In the genomic region with DNA sequence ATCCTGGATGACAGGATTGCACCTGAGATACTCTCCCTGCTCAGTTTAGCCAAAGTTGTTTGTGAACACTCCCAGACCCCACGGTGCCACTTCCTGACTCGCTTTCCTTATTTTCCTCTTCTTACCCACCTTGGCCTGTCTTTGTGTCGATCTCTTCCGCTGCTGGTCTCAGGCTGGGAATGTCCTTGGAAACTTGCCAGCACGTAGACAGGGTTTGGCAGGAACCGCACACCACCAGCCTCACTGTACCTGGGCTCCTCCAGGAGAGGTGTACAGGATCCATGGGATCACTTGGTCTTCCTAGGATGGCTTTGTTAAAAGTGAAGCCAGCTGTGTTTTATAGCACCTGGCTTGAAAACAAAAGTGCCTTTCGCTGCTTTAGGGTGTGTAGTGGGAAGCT, we compare ENCODE assay signal across 25 mouse cellular contexts. TPM values are rescaled to one million over a fixed set of nuclear protein-coding genes. Genes with fewer than 3 reads are reported as not detected.
DNase-seq lines count a peak whose midpoint lies in the region; ATAC-seq and TF ChIP-seq lines count a peak whose summit lies in the region.
"Had no signal": no experiment of that assay in that cellular context is flagged by ENCODE, and none has a peak within 500 bp of the region (broad histone marks: within the 10 kb centered on the region; RNA-seq: fewer than 3 reads in every experiment).

No protein-coding gene starts in this region.

- peak; percentile 36; the same call in 1 of the 2 replicates for ATAC-seq in heart, postnatal 0 days (ENCODE audit: insufficient read depth, low read depth)
- ATAC-seq: activated CD4-positive, CD25-positive, alpha-beta regulatory T cell, adult 4 months; forebrain, embryonic 16.5 days; inflammation-experienced regulatory T-cells, adult 6 months had no signal

- no peak for TF ChIP-seq EP300 in heart, postnatal 0 days (IDR thresholded peaks at IDR 0.05; ENCODE audit: low read depth)

- H3K27me3 ChIP-seq in heart, postnatal 0 days (ENCODE audit: control insufficient read depth, insufficient read depth, low read length), result no peaks in the 10 kb centered on the region
- H3K27me3 ChIP-seq: kidney, embryonic 15.5 days; limb, embryonic 13.5 days; liver, embryonic 13.5 days; midbrain, embryonic 12.5 days had no signal

- H3K4me1 ChIP-seq in heart, postnatal 0 days (ENCODE audit: control insufficient read depth, insufficient read depth), result peaks cover 4% of the 10 kb centered on the region; the same call in 1 of the 2 replicates
- H3K4me1 ChIP-seq: forebrain, embryonic 10.5 days; kidney, embryonic 15.5 days; limb, embryonic 13.5 days; liver, embryonic 13.5 days; midbrain, embryonic 12.5 days had no signal

- intact Hi-C loops in heart, postnatal 25 days (cut with DNase I), result no loop called here

- H3K4me2 ChIP-seq in heart, postnatal 0 days (ENCODE audit: low read depth, low read length), result no peak overlapping the region
- H3K4me2 ChIP-seq: hindbrain, embryonic 14.5 days; kidney, embryonic 15.5 days; limb, embryonic 13.5 days; liver, embryonic 13.5 days; midbrain, embryonic 12.5 days had no signal

- no peak overlapping the region for H3K27ac ChIP-seq in heart, postnatal 0 days (ENCODE audit: low read depth)
- H3K27ac ChIP-seq: forebrain, embryonic 10.5 days; hindbrain, embryonic 14.5 days; kidney, embryonic 15.5 days; limb, embryonic 13.5 days; liver, embryonic 13.5 days; midbrain, embryonic 12.5 days had no signal

- H3K36me3 ChIP-seq in heart, postnatal 0 days (replicated peaks; ENCODE audit: control insufficient read depth, insufficient read depth, low read length), result peaks cover 85% of the 10 kb centered on the region

- TF ChIP-seq CTCF in heart, postnatal 0 days (IDR thresholded peaks at IDR 0.05; ENCODE audit: low read depth), result no peak

- H3K9me3 ChIP-seq in heart, postnatal 0 days (replicated peaks; ENCODE audit: control insufficient read depth, low read length), result no peaks in the 10 kb centered on the region
- H3K9me3 ChIP-seq: forebrain, embryonic 10.5 days; kidney, embryonic 15.5 days; limb, embryonic 13.5 days; liver, embryonic 13.5 days; midbrain, embryonic 12.5 days had no signal

- DNase-seq in adrenal gland, adult 2 months, result peak; percentile 46
- DNase-seq in adrenal gland, adult 18-20 months (ENCODE audit: low spot score in 2 of 2), result no peak
- DNase-seq in cerebellum, postnatal 36 days, result peak; percentile 24 to 31
- DNase-seq in cerebellum, adult 9-10 months, result no peak
- no peak for DNase-seq in heart, postnatal 0 days (ENCODE audit: low spot score)
- no peak for DNase-seq in heart, postnatal 25 days (ENCODE audit: low spot score)
- DNase-seq in brain, adult 2 months (ENCODE audit: low read depth, low spot score), result peak; percentile 33
- DNase-seq in retina, postnatal 1 day, result no peak
- DNase-seq: adrenal gland, postnatal 36 days; gastrocnemius, postnatal 25 days; heart, postnatal 14 days; layer of hippocampus, postnatal 36 days; liver, embryonic 13.5 days; lung, adult 2 months; lung, postnatal 14 days; right cerebral cortex, postnatal 14 days had no signal

- H3K9ac ChIP-seq in heart, postnatal 0 days (replicated peaks; ENCODE audit: low read depth, low read length), result no peak overlapping the region
- H3K9ac ChIP-seq: hindbrain, embryonic 14.5 days; kidney, embryonic 15.5 days; limb, embryonic 13.5 days; liver, embryonic 13.5 days; midbrain, embryonic 12.5 days had no signal

- H3K4me3 ChIP-seq in heart, postnatal 0 days (ENCODE audit: low read depth, low read length), result no peak overlapping the region
- H3K4me3 ChIP-seq: forebrain, embryonic 10.5 days; kidney, embryonic 15.5 days; limb, embryonic 13.5 days; liver, embryonic 13.5 days; midbrain, embryonic 12.5 days had no signal

- 41% methylated on average over 7 of the region's 7 CpGs for WGBS in heart, postnatal 0 days

RNA-seq across cellular contexts. Expression of a gene that starts 19.4 kb away (rescaled TPM):
- 100 to 1,000 TPM; 121 to 162 TPM for total RNA-seq in adrenal gland, adult 2 months (2021)
- polyA plus RNA-seq in adrenal gland, adult 2 months (2012; rRNA removed), result 63.3 and 69.8 TPM in 2 replicates
- total RNA-seq in adrenal gland, adult 18-20 months (2021), result 100 to 1,000 TPM; 144 to 147 TPM
- 60.9 and 65.8 TPM in 2 replicates for total RNA-seq in heart, postnatal 0 days (2014; rRNA removed; ENCODE audit: low replicate concordance)
- polyA plus RNA-seq in heart, postnatal 0 days (2015; fragmentation: Nextera tagmentation; extraction: Ambion mirVana), result 22.8 and 23.7 TPM in 2 replicates
- total RNA-seq in heart, postnatal 25 days (2021), result 10 to 100 TPM; 43.1 to 43.5 TPM

RNA-seq across cellular contexts. Expression of a gene that starts 19.5 kb away (rescaled TPM):
- total RNA-seq in adrenal gland, adult 2 months (2021), result 100 to 1,000 TPM; 103 to 107 TPM
- 328 and 381 TPM in 2 replicates for polyA plus RNA-seq in adrenal gland, adult 2 months (2012; rRNA removed)
- total RNA-seq in adrenal gland, adult 18-20 months (2021), result 100 to 1,000 TPM in 1 of 2 experiments, 10 to 100 TPM in 1; 97.4 to 112 TPM
- total RNA-seq in heart, postnatal 0 days (2014; rRNA removed; ENCODE audit: low replicate concordance), result 104 and 112 TPM in 2 replicates
- 52.0 and 54.4 TPM in 2 replicates for polyA plus RNA-seq in heart, postnatal 0 days (2015; fragmentation: Nextera tagmentation; extraction: Ambion mirVana)
- total RNA-seq in heart, postnatal 25 days (2021), result 10 to 100 TPM; 51.9 to 55.9 TPM

RNA-seq across cellular contexts. Expression of a gene that starts 30.8 kb away (rescaled TPM):
- total RNA-seq in adrenal gland, adult 2 months (2021), result 10 to 100 TPM in 1 of 2 experiments, 1 to 10 TPM in 1; 2.8 to 23.9 TPM
- 5.8 and 6.9 TPM in 2 replicates for polyA plus RNA-seq in adrenal gland, adult 2 months (2012; rRNA removed)
- total RNA-seq in adrenal gland, adult 18-20 months (2021), result 10 to 100 TPM in 1 of 2 experiments, 1 to 10 TPM in 1; 4.9 to 12.4 TPM
- 0.39 TPM in 1 of 2 replicates, not detected in the other for total RNA-seq in heart, postnatal 0 days (2014; rRNA removed; ENCODE audit: low replicate concordance)
- 2.5 and 2.6 TPM in 2 replicates for polyA plus RNA-seq in heart, postnatal 0 days (2015; fragmentation: Nextera tagmentation; extraction: Ambion mirVana)
- 1 to 10 TPM; 2.2 to 3.0 TPM for total RNA-seq in heart, postnatal 25 days (2021)
- total RNA-seq: monocyte, adult 5-6 weeks had no signal

Comparison
In these comparisons a context has a peak if more than half of its experiments do, and no peak if none do; other contexts are left out.
1. DNase-seq: peak in adrenal gland, adult 2 months (single experiment), cerebellum, postnatal 36 days (2 of 2) and brain, adult 2 months (single experiment); none in adrenal gland, adult 18-20 months (0 of 2), cerebellum, adult 9-10 months (single experiment), heart, postnatal 0 days (single experiment), heart, postnatal 25 days (single experiment) and retina, postnatal 1 day (single experiment).